Mouse (Mus musculus) liver, postnatal 0 days (tissue): Measurements from ENCODE around the gene Gm20388. TPM values are rescaled to one million over a fixed set of nuclear protein-coding genes. Genes with fewer than 3 reads are reported as not detected.

Experiments
- ATAC-seq: fragments of 200-750 bp; cut with Nextera tagmentation; 2 replicates; pipeline ENCODE4 v1.8.0; 2017; ENCODE audit warnings: mild to moderate bottlenecking, moderate library complexity
- DNase-seq: peaks from one replicate; pipeline ENCODE4 v3.0.0-alpha.2; 2016
- H3K27ac ChIP-seq: fragments of 300-500 bp; sonication (generic); 2 replicates; pipeline ENCODE4 v1.5.1; 2014; ENCODE audit warnings: antibody characterized with exemption, moderate library complexity, mild to moderate bottlenecking, low read depth
- H3K27me3 ChIP-seq: fragments of 300-500 bp; sonication (generic); 2 replicates; pipeline ENCODE4 v1.6.1; 2014; ENCODE audit warnings: low read length, control low read depth, mixed read lengths; ENCODE audit not compliant: insufficient read depth
- H3K36me3 ChIP-seq: fragments of 300-500 bp; sonication (generic); replicated peaks from 2 replicates; pipeline ENCODE4 v1.6.1; 2014; ENCODE audit warnings: mild to moderate bottlenecking, control low read depth, low read length, moderate library complexity, mixed read lengths; ENCODE audit not compliant: insufficient read depth
- H3K4me1 ChIP-seq: fragments of 300-500 bp; sonication (generic); 2 replicates; pipeline ENCODE4 v1.6.1; 2014; ENCODE audit warnings: antibody characterized with exemption, mild to moderate bottlenecking, control low read depth; ENCODE audit not compliant: insufficient read depth
- H3K4me2 ChIP-seq: fragments of 300-500 bp; sonication (generic); 2 replicates; pipeline ENCODE4 v1.6.1; 2014; ENCODE audit warnings: low read depth, mild to moderate bottlenecking, low read length, moderate library complexity, mixed read lengths
- H3K4me3 ChIP-seq: fragments of 300-500 bp; sonication (generic); 2 replicates; pipeline ENCODE4 v1.5.1; 2014; ENCODE audit warnings: low read depth, low read length
- H3K9ac ChIP-seq: fragments of 300-500 bp; sonication (generic); replicated peaks from 2 replicates; pipeline ENCODE4 v1.6.1; 2014; ENCODE audit warnings: mild to moderate bottlenecking, moderate library complexity
- H3K9me3 ChIP-seq: fragments of 300-500 bp; sonication (generic); 2 replicates; pipeline ENCODE4 v1.6.1; 2016; ENCODE audit warnings: mild to moderate bottlenecking, control low read depth, low read length, mixed read lengths
- CTCF ChIP-seq: sonication (generic); IDR thresholded peaks from 2 replicates; pipeline ENCODE4 v1.5.1; 2016; ENCODE audit warnings: antibody characterized with exemption, low read depth
- EP300 ChIP-seq: IDR thresholded peaks from 2 replicates; pipeline ENCODE4 v1.6.1; 2016; ENCODE audit warnings: antibody characterized with exemption, low read depth, mild to moderate bottlenecking
- WGBS: fragments of 180-500 bp; shearing (Covaris S2); extraction: QIAGEN DNeasy Blood & Tissue Kit; methylation state at CpG from one replicate; pipeline ENCODE4 v1.1.7; 2014; ENCODE audit not compliant: insufficient replicate concordance; 5-methylcytosine and 5-hydroxymethylcytosine counted together
- polyA plus RNA-seq: library from polyadenylated mRNA; unstranded; fragments of >200 nt; fragmentation: Nextera tagmentation; extraction: Ambion mirVana; gene quantifications from 2 replicates; pipeline ENCODE4 v1.2.1, GENCODE M21; 2015

The Gm20388 gene
- polyA plus RNA-seq, 1 experiment from 2014 or later = not detected

- Histone ChIP-seq H3K9ac (no peak overlapping the region), H3K27me3 (no peaks in the 10 kb centered on the region), H3K36me3 (no peaks in the 10 kb centered on the region), H3K27ac (no peak overlapping the region), H3K4me3 (no peak overlapping the region), H3K4me1 (peaks cover 24% of the 10 kb centered on the region), H3K9me3 (no peaks in the 10 kb centered on the region), H3K4me2 (no peak overlapping the region)
- TF ChIP-seq EP300 (no peak), CTCF (no peak)
- ATAC-seq (no peak), DNase-seq (no peak)
- WGBS = 65% methylated on average over 8 of the region's 8 CpGs
These were observed 601.1 kb downstream of the Gm20388 start for GRCm38 (mm10) chr8:120511737-120512136.

GRCm38 (mm10) chr8:120512326-120512725, 601.7 kb downstream of the Gm20388 start:
- Histone ChIP-seq H3K4me2 (no peak overlapping the region), H3K9ac (no peak overlapping the region), H3K9me3 (no peaks in the 10 kb centered on the region), H3K36me3 (no peaks in the 10 kb centered on the region), H3K27ac (no peak overlapping the region), H3K4me1 (peaks cover 24% of the 10 kb centered on the region), H3K27me3 (no peaks in the 10 kb centered on the region), H3K4me3 (no peak overlapping the region)
- WGBS = 78% methylated on average over 11 of the region's 11 CpGs
- ATAC-seq (no peak), DNase-seq (no peak)
- TF ChIP-seq CTCF (no peak), EP300 (no peak)

- no peaks in the 10 kb centered on the region for H3K36me3 ChIP-seq
- H3K9me3 ChIP-seq = no peaks in the 10 kb centered on the region
- no peak overlapping the region for H3K27ac ChIP-seq
- WGBS = 69% methylated on average over 6 of the region's 6 CpGs
- no peak overlapping the region for H3K4me2 ChIP-seq
- H3K4me1 ChIP-seq = peaks cover 24% of the 10 kb centered on the region
- H3K27me3 ChIP-seq = no peaks in the 10 kb centered on the region
- H3K4me3 ChIP-seq = no peak overlapping the region
- no peak overlapping the region for H3K9ac ChIP-seq
- ATAC-seq (no peak), DNase-seq (no peak)
- TF ChIP-seq EP300 = no peak
- no peak for TF ChIP-seq CTCF
These were observed 602.5 kb downstream of the Gm20388 start for GRCm38 (mm10) chr8:120513145-120513544.

GRCm38 (mm10) chr8:120513638-120514461, 603.2 kb downstream of the Gm20388 start:
- DNase-seq (no peak), ATAC-seq (no peak)
- Histone ChIP-seq H3K36me3 (no peaks in the 10 kb centered on the region), H3K4me3 (no peak overlapping the region), H3K9me3 (no peaks in the 10 kb centered on the region), H3K27ac (no peak overlapping the region), H3K9ac (no peak overlapping the region), H3K4me2 (no peak overlapping the region), H3K4me1 (peaks cover 21% of the 10 kb centered on the region), H3K27me3 (no peaks in the 10 kb centered on the region)
- no peak for TF ChIP-seq CTCF
- TF ChIP-seq EP300 = no peak
- WGBS = 78% methylated on average over 26 of the region's 26 CpGs

- H3K36me3 ChIP-seq = no peaks in the 10 kb centered on the region
- H3K27me3 ChIP-seq = no peaks in the 10 kb centered on the region
- H3K9ac ChIP-seq = no peak overlapping the region
- H3K4me1 ChIP-seq = peaks cover 8% of the 10 kb centered on the region
- DNase-seq (no peak), ATAC-seq (no peak)
- H3K4me3 ChIP-seq = no peak overlapping the region
- no peaks in the 10 kb centered on the region for H3K9me3 ChIP-seq
- TF ChIP-seq CTCF (no peak), EP300 (no peak)
- 83% methylated on average over 2 of the region's 2 CpGs for WGBS
- H3K27ac ChIP-seq = no peak overlapping the region
- no peak overlapping the region for H3K4me2 ChIP-seq
These were observed 604.6 kb downstream of the Gm20388 start for GRCm38 (mm10) chr8:120515214-120515613.

GRCm38 (mm10) chr8:120515650-120516049, 605.0 kb downstream of the Gm20388 start:
- no peak overlapping the region for H3K27ac ChIP-seq
- 83% methylated on average over 6 of the region's 6 CpGs for WGBS
- H3K4me2 ChIP-seq = no peak overlapping the region

More at GRCm38 (mm10) chr8:120515650-120516049, 605.0 kb downstream of the Gm20388 start:
- DNase-seq (no peak), ATAC-seq (no peak)
- Histone ChIP-seq H3K4me1 (peaks cover 6% of the 10 kb centered on the region), H3K27me3 (no peaks in the 10 kb centered on the region), H3K9me3 (no peaks in the 10 kb centered on the region), H3K4me3 (no peak overlapping the region), H3K9ac (no peak overlapping the region), H3K36me3 (no peaks in the 10 kb centered on the region)
- TF ChIP-seq CTCF (no peak), EP300 (no peak)
